Mouse (Mus musculus) embryonic facial prominence, embryonic 13.5 days (tissue): ENCODE measurements around the gene Cyth2. TPM values are rescaled to one million over a fixed set of nuclear protein-coding genes. Genes with fewer than 3 reads are reported as not detected.

Experiments used
- ATAC-seq: fragments of 200-750 bp; cut with Nextera tagmentation; 2 replicates; pipeline ENCODE4 v1.8.0; 2017; ENCODE audit warnings: low read depth; ENCODE audit not compliant: insufficient number of reproducible peaks, insufficient read depth, low FRiP score, low TSS enrichment
- H3K27ac ChIP-seq: fragments of 300-500 bp; sonication (generic); 2 replicates; pipeline ENCODE4 v1.5.1; 2015; ENCODE audit warnings: moderate library complexity, mild to moderate bottlenecking, inconsistent platforms
- H3K27me3 ChIP-seq: fragments of 300-500 bp; sonication (generic); 2 replicates; pipeline ENCODE4 v1.6.1; 2015; ENCODE audit warnings: mild to moderate bottlenecking, inconsistent platforms
- H3K36me3 ChIP-seq: fragments of 300-500 bp; sonication (generic); 2 replicates; pipeline ENCODE4 v1.6.1; 2015; ENCODE audit warnings: mild to moderate bottlenecking, inconsistent platforms
- H3K4me1 ChIP-seq: fragments of 300-500 bp; sonication (generic); 2 replicates; pipeline ENCODE4 v1.6.1; 2015; ENCODE audit warnings: inconsistent platforms
- H3K4me2 ChIP-seq: fragments of 300-500 bp; sonication (generic); 2 replicates; pipeline ENCODE4 v1.6.1; 2015; ENCODE audit warnings: moderate library complexity, mild to moderate bottlenecking, inconsistent platforms
- H3K4me3 ChIP-seq: fragments of 300-500 bp; sonication (generic); 2 replicates; pipeline ENCODE4 v1.5.1; 2015; ENCODE audit warnings: mild to moderate bottlenecking, inconsistent platforms
- H3K9ac ChIP-seq: fragments of 300-500 bp; sonication (generic); 2 replicates; pipeline ENCODE4 v1.6.1; 2015; ENCODE audit warnings: mild to moderate bottlenecking, inconsistent platforms
- H3K9me3 ChIP-seq: fragments of 300-500 bp; sonication (generic); 2 replicates; pipeline ENCODE4 v1.6.1; 2016; ENCODE audit warnings: inconsistent platforms
- WGBS: fragments of 180-500 bp; shearing (Covaris S2); methylation state at CpG from one replicate; pipeline ENCODE4 v1.1.7; 2015; ENCODE audit warnings: mixed read lengths; 5-methylcytosine and 5-hydroxymethylcytosine counted together
- polyA plus RNA-seq: library from polyadenylated mRNA; unstranded; fragments of >200 nt; fragmentation: Nextera tagmentation; extraction: Ambion mirVana; gene quantifications from 2 replicates; pipeline ENCODE4 v1.2.1, GENCODE M21; 2015

The Cyth2 gene
- polyA plus RNA-seq, 1 experiment from 2014 or later, result 138 TPM

GRCm38 (mm10) chr7:45783511-45784091 is 30.8 kb downstream of the Cyth2 start, which contains the start of gene Lmtk3:
Lmtk3 (plus strand) TSS chr7:45783738.
- 1% methylated on average over 38 of the region's 38 CpGs for WGBS
- Histone ChIP-seq H3K9ac (peak within 1 kb of the TSS; percentile 77), H3K4me3 (peak within 1 kb of the TSS; percentile 60), H3K4me1 (peaks cover 33% of the 10 kb centered on the region), H3K27me3 (peaks cover 17% of the 10 kb centered on the region; the same call in 1 of the 2 replicates), H3K36me3 (peaks cover 12% of the 10 kb centered on the region), H3K27ac (peak within 1 kb of the TSS; percentile 40), H3K4me2 (peak within 1 kb of the TSS; percentile 92), H3K9me3 (no peaks in the 10 kb centered on the region)
- ATAC-seq, result no peak

- H3K9ac ChIP-seq, result no peak overlapping the region
- no peak overlapping the region for H3K4me2 ChIP-seq
- no peaks in the 10 kb centered on the region for H3K9me3 ChIP-seq
- no peak for ATAC-seq
- WGBS, result 63% methylated on average over 4 of the region's 4 CpGs
- H3K27ac ChIP-seq, result no peak overlapping the region
- H3K36me3 ChIP-seq, result no peaks in the 10 kb centered on the region
- H3K27me3 ChIP-seq, result peaks cover 20% of the 10 kb centered on the region
- H3K4me1 ChIP-seq, result peaks cover 29% of the 10 kb centered on the region
- no peak overlapping the region for H3K4me3 ChIP-seq
These were observed 32.1 kb downstream of the Cyth2 start for GRCm38 (mm10) chr7:45782271-45782670.

- Histone ChIP-seq H3K4me1 (peaks cover 5% of the 10 kb centered on the region), H3K4me3 (no peak overlapping the region; the same call in 1 of the 2 replicates), H3K36me3 (no peaks in the 10 kb centered on the region), H3K27me3 (peaks cover 20% of the 10 kb centered on the region), H3K9ac (0 out of 2 replicates have a peak overlapping the region, but pooled peaks have one; percentile 16), H3K4me2 (peak overlapping the region; percentile 30), H3K9me3 (no peaks in the 10 kb centered on the region), H3K27ac (no peak overlapping the region)
- no peak; the same call in 1 of the 2 replicates for ATAC-seq
- 25% methylated on average over 22 of the region's 22 CpGs for WGBS
These were observed 35.2 kb downstream of the Cyth2 start for GRCm38 (mm10) chr7:45779081-45779641.

GRCm38 (mm10) chr7:45775237-45775636 is 39.1 kb downstream of the Cyth2 start:
- Histone ChIP-seq H3K4me2 (no peak overlapping the region), H3K36me3 (no peaks in the 10 kb centered on the region), H3K9ac (no peak overlapping the region), H3K4me3 (no peak overlapping the region), H3K4me1 (no peaks in the 10 kb centered on the region), H3K27ac (no peak overlapping the region), H3K27me3 (peaks cover 14% of the 10 kb centered on the region), H3K9me3 (no peaks in the 10 kb centered on the region)
- ATAC-seq, result no peak
- WGBS, result 80% methylated on average over 7 of the region's 7 CpGs

GRCm38 (mm10) chr7:45771101-45771500 is 43.3 kb downstream of the Cyth2 start:
- Histone ChIP-seq H3K27me3 (no peaks in the 10 kb centered on the region; the same call in 1 of the 2 replicates), H3K27ac (no peak overlapping the region), H3K36me3 (no peaks in the 10 kb centered on the region), H3K4me3 (no peak overlapping the region), H3K9ac (no peak overlapping the region), H3K9me3 (no peaks in the 10 kb centered on the region), H3K4me1 (0 out of 2 replicates have a peak, but pooled peaks cover 4% of the 10 kb centered on the region), H3K4me2 (no peak overlapping the region)
- ATAC-seq, result no peak
- 46% methylated on average over 4 of the region's 4 CpGs for WGBS

GRCm38 (mm10) chr7:45770427-45771082 is 43.8 kb downstream of the Cyth2 start:
- no peak for ATAC-seq
- 68% methylated on average over 8 of the region's 8 CpGs for WGBS
- no peak overlapping the region for H3K27ac ChIP-seq
- H3K4me3 ChIP-seq, result no peak overlapping the region
- no peaks in the 10 kb centered on the region for H3K9me3 ChIP-seq
- no peak overlapping the region for H3K4me2 ChIP-seq
- H3K4me1 ChIP-seq, result 0 out of 2 replicates have a peak, but pooled peaks cover 4% of the 10 kb centered on the region
- H3K9ac ChIP-seq, result no peak overlapping the region
- no peaks in the 10 kb centered on the region for H3K36me3 ChIP-seq
- no peaks in the 10 kb centered on the region; the same call in 1 of the 2 replicates for H3K27me3 ChIP-seq

GRCm38 (mm10) chr7:45767500-45767899 is 46.9 kb downstream of the Cyth2 start:
- Histone ChIP-seq H3K27me3 (no peaks in the 10 kb centered on the region), H3K4me3 (no peak overlapping the region), H3K9ac (no peak overlapping the region), H3K27ac (no peak overlapping the region), H3K9me3 (no peaks in the 10 kb centered on the region), H3K4me1 (0 out of 2 replicates have a peak, but pooled peaks cover 4% of the 10 kb centered on the region), H3K4me2 (no peak overlapping the region), H3K36me3 (no peaks in the 10 kb centered on the region)
- ATAC-seq, result no peak
- WGBS, result 92% methylated on average over 6 of the region's 6 CpGs

- WGBS, result 42% methylated on average over 8 of the region's 8 CpGs
- Histone ChIP-seq H3K27me3 (no peaks in the 10 kb centered on the region), H3K9ac (0 out of 2 replicates have a peak overlapping the region, but pooled peaks have one; percentile 11), H3K27ac (no peak overlapping the region), H3K4me2 (no peak overlapping the region), H3K36me3 (no peaks in the 10 kb centered on the region), H3K4me1 (0 out of 2 replicates have a peak, but pooled peaks cover 4% of the 10 kb centered on the region), H3K4me3 (no peak overlapping the region), H3K9me3 (no peaks in the 10 kb centered on the region)
- ATAC-seq, result 0 out of 2 replicates have a peak, but pooled peaks have one; percentile 43
These were observed 47.6 kb downstream of the Cyth2 start for GRCm38 (mm10) chr7:45766764-45767163.

- H3K9me3 ChIP-seq, result no peaks in the 10 kb centered on the region
- no peak overlapping the region for H3K4me3 ChIP-seq
- no peak overlapping the region for H3K4me2 ChIP-seq
- H3K27me3 ChIP-seq, result no peaks in the 10 kb centered on the region; the same call in 1 of the 2 replicates
- WGBS, result 45% methylated on average over 8 of the region's 8 CpGs
- no peak overlapping the region for H3K9ac ChIP-seq
- no peak for ATAC-seq
- H3K4me1 ChIP-seq, result 0 out of 2 replicates have a peak, but pooled peaks cover 4% of the 10 kb centered on the region
- no peak overlapping the region for H3K27ac ChIP-seq
- H3K36me3 ChIP-seq, result no peaks in the 10 kb centered on the region
These were observed 48.4 kb downstream of the Cyth2 start for GRCm38 (mm10) chr7:45765995-45766394.

- Histone ChIP-seq H3K36me3 (no peaks in the 10 kb centered on the region), H3K9ac (no peak overlapping the region), H3K4me3 (no peak overlapping the region), H3K9me3 (no peaks in the 10 kb centered on the region), H3K4me1 (peaks cover 12% of the 10 kb centered on the region), H3K27me3 (peaks cover 30% of the 10 kb centered on the region), H3K27ac (no peak overlapping the region), H3K4me2 (no peak overlapping the region)
- ATAC-seq, result no peak
- WGBS, result 62% methylated on average over 5 of the region's 5 CpGs
These were observed 54.2 kb downstream of the Cyth2 start for GRCm38 (mm10) chr7:45760151-45760550.

GRCm38 (mm10) chr7:45759400-45759799 is 55.0 kb downstream of the Cyth2 start:
- Histone ChIP-seq H3K4me3 (peak overlapping the region; percentile 21), H3K4me2 (peak overlapping the region; percentile 53), H3K4me1 (peaks cover 12% of the 10 kb centered on the region), H3K9me3 (no peaks in the 10 kb centered on the region), H3K27me3 (peaks cover 30% of the 10 kb centered on the region), H3K27ac (peak overlapping the region; percentile 7; the same call in 1 of the 2 replicates), H3K9ac (peak overlapping the region; percentile 57), H3K36me3 (no peaks in the 10 kb centered on the region)
- WGBS, result 9% methylated on average over 24 of the region's 27 CpGs
- no peak for ATAC-seq
